Mouse (Mus musculus) hindbrain, postnatal 0 days (tissue): ENCODE data around the gene Synpr. TPM values are rescaled to one million over a fixed set of nuclear protein-coding genes. Genes with fewer than 3 reads are reported as not detected.

Experiments used
- ATAC-seq: fragments of 200-750 bp; cut with Nextera tagmentation; 2 replicates; pipeline ENCODE4 v1.8.0; 2017; ENCODE audit warnings: mild to moderate bottlenecking, moderate TSS enrichment, moderate library complexity
- DNase-seq: peaks from one replicate; pipeline ENCODE4 v3.0.0-alpha.2; 2015; ENCODE audit warnings: low spot score
- H3K27ac ChIP-seq: fragments of 300-500 bp; sonication (generic); 2 replicates; pipeline ENCODE4 v1.5.1; 2014; ENCODE audit warnings: mild to moderate bottlenecking
- H3K27me3 ChIP-seq: fragments of 300-500 bp; sonication (generic); 2 replicates; pipeline ENCODE4 v1.6.1; 2014; ENCODE audit warnings: low read length, mixed read lengths; ENCODE audit not compliant: insufficient read depth
- H3K36me3 ChIP-seq: fragments of 300-500 bp; sonication (generic); 2 replicates; pipeline ENCODE4 v1.6.1; 2014; ENCODE audit warnings: low read length, mixed read lengths; ENCODE audit not compliant: insufficient read depth
- H3K4me1 ChIP-seq: fragments of 300-500 bp; sonication (generic); 2 replicates; pipeline ENCODE4 v1.6.1; 2014; ENCODE audit warnings: antibody characterized with exemption, low read length, mixed read lengths; ENCODE audit not compliant: insufficient read depth
- H3K4me2 ChIP-seq: fragments of 300-500 bp; sonication (generic); 2 replicates; pipeline ENCODE4 v1.6.1; 2014; ENCODE audit warnings: low read depth, mild to moderate bottlenecking, low read length, moderate library complexity, mixed read lengths
- H3K4me3 ChIP-seq: fragments of 300-500 bp; sonication (generic); 2 replicates; pipeline ENCODE4 v1.5.1; 2014; ENCODE audit warnings: low read length
- H3K9ac ChIP-seq: fragments of 300-500 bp; sonication (generic); replicated peaks from 2 replicates; pipeline ENCODE4 v1.6.1; 2014; ENCODE audit warnings: mild to moderate bottlenecking, low read length, moderate library complexity, mixed read lengths
- H3K9me3 ChIP-seq: fragments of 300-500 bp; sonication (generic); 2 replicates; pipeline ENCODE4 v1.6.1; 2016; ENCODE audit warnings: low read length, mixed read lengths
- CTCF ChIP-seq: IDR thresholded peaks from 2 replicates; pipeline ENCODE4 v1.5.1; 2016; ENCODE audit warnings: antibody characterized with exemption, control low read depth, low read depth
- WGBS: fragments of 180-500 bp; shearing (Covaris S2); extraction: QIAGEN DNeasy Blood & Tissue Kit; methylation state at CpG from one replicate; pipeline ENCODE4 v1.1.7; 2014; 5-methylcytosine and 5-hydroxymethylcytosine counted together
- polyA plus RNA-seq: library from polyadenylated mRNA; unstranded; fragments of >200 nt; fragmentation: Nextera tagmentation; extraction: Ambion mirVana; gene quantifications from 2 replicates; pipeline ENCODE4 v1.2.1, GENCODE M21; 2015
- total RNA-seq: library from RNA; depleted of rRNA; stranded (reverse); fragments of >200 nt; gene quantifications from 2 replicates; pipeline ENCODE4 v1.2.3, GENCODE M21; 2014

Gene Synpr
- total and polyA plus RNA-seq, 2 experiments from 2014 or later: 58.2 to 59.9 TPM

DNA sequence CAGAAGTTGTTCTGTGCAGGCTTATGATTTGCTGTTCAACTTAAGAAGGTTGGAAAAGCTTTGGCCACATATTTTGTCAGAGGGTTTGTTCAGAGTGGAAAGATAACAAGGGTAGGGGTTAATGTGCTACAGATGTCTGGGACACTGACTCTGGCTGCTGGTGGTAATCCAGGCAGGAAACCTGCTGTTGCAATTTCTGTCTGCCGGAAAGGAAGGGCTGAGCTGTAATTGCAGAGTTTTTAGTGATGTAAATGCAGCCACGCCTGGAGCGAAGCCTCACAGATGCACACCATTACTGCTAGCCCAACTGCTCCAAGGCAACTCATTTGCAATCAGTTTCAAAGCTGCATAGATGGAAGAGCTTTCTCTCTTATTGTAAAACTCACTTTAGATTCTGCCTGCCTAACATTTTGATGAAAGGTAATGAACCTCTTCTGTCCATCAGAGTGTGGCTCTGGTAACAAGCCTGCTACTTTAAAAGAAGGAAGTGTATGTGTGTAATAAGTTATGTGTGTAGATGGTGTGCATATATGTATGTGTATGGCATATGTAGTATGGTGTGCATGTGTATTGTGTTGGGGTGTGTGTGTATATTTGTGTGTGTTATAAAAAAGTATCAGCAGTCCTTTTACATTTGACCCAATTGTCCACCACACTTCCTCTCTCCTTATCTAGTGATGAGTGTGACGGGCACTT is 64.7 kb downstream of the Synpr start:
- no peaks in the 10 kb centered on the region for H3K36me3 ChIP-seq
- no peak overlapping the region for H3K27ac ChIP-seq
- 58% methylated on average over 4 of the region's 4 CpGs for WGBS
- no peaks in the 10 kb centered on the region for H3K4me1 ChIP-seq
- no peak for DNase-seq
- H3K4me2 ChIP-seq: no peak overlapping the region
- ATAC-seq: no peak
- no peaks in the 10 kb centered on the region for H3K27me3 ChIP-seq
- no peak for TF ChIP-seq CTCF
- H3K4me3 ChIP-seq: no peak overlapping the region
- H3K9ac ChIP-seq: no peak overlapping the region
- no peaks in the 10 kb centered on the region; the same call in 1 of the 2 replicates for H3K9me3 ChIP-seq

DNA sequence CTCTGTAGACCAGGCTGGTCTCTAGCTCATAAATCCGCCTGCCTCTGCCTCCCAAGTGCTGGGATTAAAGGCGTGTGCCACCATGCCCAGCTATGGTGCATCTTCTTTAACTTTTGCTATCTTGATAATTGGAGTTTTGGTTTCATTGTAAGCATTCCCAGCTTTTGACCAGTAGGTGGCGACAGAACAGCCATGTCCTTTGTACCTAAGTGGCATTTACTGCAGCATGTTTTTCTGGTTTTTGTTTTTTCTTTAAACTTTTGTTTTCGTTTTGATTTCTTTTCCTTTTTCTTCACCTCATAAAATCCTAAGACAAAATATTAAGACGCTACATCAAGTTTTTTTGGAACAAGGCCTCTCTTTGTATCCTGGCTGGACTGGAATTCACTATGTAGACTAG is 69.6 kb downstream of the Synpr start:
- DNase-seq (peak; percentile 77), ATAC-seq (0 out of 2 replicates have a peak, but pooled peaks have one; percentile 2)
- Histone ChIP-seq H3K9me3 (no peaks in the 10 kb centered on the region), H3K4me2 (no peak overlapping the region), H3K9ac (no peak overlapping the region), H3K27me3 (no peaks in the 10 kb centered on the region), H3K27ac (no peak overlapping the region), H3K36me3 (no peaks in the 10 kb centered on the region), H3K4me1 (no peaks in the 10 kb centered on the region), H3K4me3 (no peak overlapping the region)
- 29% methylated on average over 5 of the region's 5 CpGs for WGBS
- TF ChIP-seq CTCF: peak; percentile 89

DNA sequence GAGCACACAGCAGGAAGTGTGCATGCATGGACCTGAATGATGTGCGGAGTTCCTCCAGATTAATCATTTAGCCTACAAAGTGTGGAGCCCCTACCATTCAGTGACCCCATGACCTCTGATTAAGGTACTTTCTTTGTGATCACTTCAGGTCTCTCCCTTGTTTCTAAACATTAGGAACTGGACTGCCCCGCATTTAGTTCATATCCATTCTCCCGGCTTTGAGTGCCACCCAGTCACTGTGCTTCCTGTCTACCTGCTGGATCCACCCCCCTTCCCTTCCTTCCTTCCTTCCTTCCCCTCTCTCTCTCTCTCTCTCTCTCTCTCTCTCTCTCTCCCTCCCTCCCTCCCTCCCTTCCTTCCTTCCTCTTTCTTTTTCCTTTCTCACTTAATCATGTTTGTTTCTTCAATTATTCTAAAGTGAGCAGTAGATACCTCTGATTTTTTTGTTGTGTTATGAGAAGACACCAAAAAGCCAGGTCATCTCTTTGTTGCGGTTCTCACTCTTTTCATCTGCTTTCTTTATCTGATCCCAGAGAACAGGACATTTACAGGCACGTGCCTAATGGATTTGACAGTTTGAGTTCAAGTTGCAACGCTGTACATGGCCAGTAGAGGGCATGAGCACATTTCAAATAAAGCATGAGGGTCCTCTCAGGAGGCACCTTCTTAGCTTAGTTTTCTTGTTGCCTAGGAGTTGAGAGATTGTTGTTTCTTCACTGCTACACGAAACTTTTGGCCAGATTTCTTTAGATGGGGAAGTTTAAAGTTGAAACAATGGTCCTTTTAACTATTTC is 71.2 kb downstream of the Synpr start:
- H3K36me3 ChIP-seq: no peaks in the 10 kb centered on the region

DNA sequence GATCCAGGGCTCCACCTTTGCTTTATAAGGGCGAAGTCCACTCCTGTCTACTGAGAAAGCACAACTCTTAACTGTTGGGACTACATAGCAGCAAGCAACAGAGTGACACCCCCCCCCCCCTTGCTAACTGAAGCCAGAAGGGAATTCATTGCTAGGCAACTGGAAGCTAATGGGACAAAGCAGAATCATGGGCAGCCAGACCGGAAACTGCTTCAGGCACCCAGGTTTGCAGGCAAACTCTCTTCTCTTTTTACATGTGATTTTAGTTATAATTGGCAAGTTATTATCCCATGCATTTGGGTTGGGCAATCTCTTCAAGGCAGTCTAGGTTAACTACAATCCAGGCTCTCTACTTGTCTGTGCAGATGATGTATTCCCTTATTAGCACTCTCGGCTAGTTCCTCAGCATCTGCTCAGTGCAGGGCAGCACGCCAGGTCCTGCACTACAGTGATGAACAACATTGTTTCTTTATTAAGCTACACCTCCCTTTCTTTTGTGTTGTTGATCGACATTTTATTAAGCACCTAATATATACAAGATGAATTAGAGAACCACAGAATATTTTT is 72.6 kb downstream of the Synpr start:
- no peak for TF ChIP-seq CTCF
- H3K4me2 ChIP-seq: no peak overlapping the region
- H3K4me3 ChIP-seq: no peak overlapping the region
- no peak overlapping the region for H3K27ac ChIP-seq
- no peaks in the 10 kb centered on the region for H3K9me3 ChIP-seq
- no peaks in the 10 kb centered on the region for H3K4me1 ChIP-seq
- no peak overlapping the region for H3K9ac ChIP-seq
- H3K36me3 ChIP-seq: no peaks in the 10 kb centered on the region
- 46% methylated on average over 5 of the region's 5 CpGs for WGBS
- no peaks in the 10 kb centered on the region for H3K27me3 ChIP-seq
- ATAC-seq (no peak), DNase-seq (peak; percentile 26)

More for the DNA sequence above, 71.2 kb downstream of the Synpr start:
- ATAC-seq: peak; percentile 79
- no peak overlapping the region for H3K27ac ChIP-seq
- no peaks in the 10 kb centered on the region for H3K27me3 ChIP-seq
- H3K4me3 ChIP-seq: no peak overlapping the region
- DNase-seq: peak; percentile 93
- no peak overlapping the region for H3K4me2 ChIP-seq
- no peaks in the 10 kb centered on the region for H3K9me3 ChIP-seq
- peak; percentile 94 for TF ChIP-seq CTCF
- 13% methylated on average over 7 of the region's 7 CpGs for WGBS
- no peak overlapping the region for H3K9ac ChIP-seq
- no peaks in the 10 kb centered on the region for H3K4me1 ChIP-seq

DNA sequence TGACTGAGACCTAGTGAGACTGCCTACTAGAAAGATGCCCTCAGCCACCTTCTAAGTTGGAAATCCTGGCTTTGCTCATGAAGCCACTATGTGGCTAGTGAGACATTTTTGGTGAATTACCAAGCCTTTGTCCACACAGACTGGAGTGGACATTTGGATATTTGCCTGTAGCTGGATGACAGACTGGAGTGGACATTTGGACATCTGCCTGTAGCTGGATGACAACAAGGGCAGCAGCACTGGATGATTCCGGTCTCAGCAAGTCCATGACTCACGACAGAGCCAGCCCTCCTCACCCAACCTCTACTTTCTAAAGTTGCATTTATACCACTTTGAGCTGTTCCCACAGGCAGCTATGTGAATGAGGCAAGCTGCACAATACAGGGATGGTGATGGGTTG is 73.5 kb downstream of the Synpr start:
- WGBS: 55% methylated on average over 2 of the region's 2 CpGs
- peak; percentile 15 for DNase-seq
- H3K27me3 ChIP-seq: no peaks in the 10 kb centered on the region
- TF ChIP-seq CTCF: no peak
- peak; percentile 33; the same call in 1 of the 2 replicates for ATAC-seq
- H3K36me3 ChIP-seq: no peaks in the 10 kb centered on the region
- H3K27ac ChIP-seq: no peak overlapping the region
- no peaks in the 10 kb centered on the region for H3K9me3 ChIP-seq
- no peaks in the 10 kb centered on the region for H3K4me1 ChIP-seq
- H3K9ac ChIP-seq: no peak overlapping the region
- no peak overlapping the region for H3K4me2 ChIP-seq
- H3K4me3 ChIP-seq: no peak overlapping the region

DNA sequence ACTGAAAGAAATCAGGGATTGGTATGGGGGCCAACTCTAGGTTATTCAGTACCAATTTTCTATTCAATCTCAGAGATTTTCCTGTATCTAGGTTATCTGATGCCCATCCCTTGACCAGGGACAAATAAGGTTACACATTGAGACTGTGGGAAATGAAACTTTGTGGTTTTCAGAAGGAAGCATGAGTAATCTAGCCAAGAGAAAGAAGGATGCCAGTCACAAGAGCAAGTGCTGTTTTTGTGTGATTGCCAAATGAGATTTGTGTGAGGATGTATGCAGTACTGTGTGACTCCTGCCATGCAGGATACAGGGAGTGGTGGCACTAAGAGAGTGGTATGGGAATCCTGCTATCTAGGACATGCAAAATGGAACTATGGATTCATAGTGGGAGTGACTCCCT is 76.6 kb downstream of the Synpr start:
- no peaks in the 10 kb centered on the region for H3K4me1 ChIP-seq
- H3K4me2 ChIP-seq: no peak overlapping the region
- H3K27ac ChIP-seq: no peak overlapping the region
- H3K27me3 ChIP-seq: no peaks in the 10 kb centered on the region
- TF ChIP-seq CTCF: no peak
- DNase-seq (no peak), ATAC-seq (no peak)
- H3K36me3 ChIP-seq: no peaks in the 10 kb centered on the region
- no peak overlapping the region for H3K4me3 ChIP-seq
- H3K9ac ChIP-seq: no peak overlapping the region
- no peaks in the 10 kb centered on the region for H3K9me3 ChIP-seq
